Mouse (Mus musculus) cerebellum, adult (tissue): ENCODE results near the gene Vps26a.
"Not testable (repeated sequence)": the region's sequence is repeated elsewhere in the genome, so short reads cannot be mapped to it uniquely, and the experiment has no call there.

Experiments
- ATAC-seq: cut with Nextera tagmentation; 2 replicates; pipeline ENCODE4 v1.9.2; 2017; ENCODE audit warnings: mild to moderate bottlenecking, moderate library complexity, mixed read lengths; ENCODE audit not compliant: insufficient number of reproducible peaks, low FRiP score, low TSS enrichment

Gene Vps26a

DNA sequence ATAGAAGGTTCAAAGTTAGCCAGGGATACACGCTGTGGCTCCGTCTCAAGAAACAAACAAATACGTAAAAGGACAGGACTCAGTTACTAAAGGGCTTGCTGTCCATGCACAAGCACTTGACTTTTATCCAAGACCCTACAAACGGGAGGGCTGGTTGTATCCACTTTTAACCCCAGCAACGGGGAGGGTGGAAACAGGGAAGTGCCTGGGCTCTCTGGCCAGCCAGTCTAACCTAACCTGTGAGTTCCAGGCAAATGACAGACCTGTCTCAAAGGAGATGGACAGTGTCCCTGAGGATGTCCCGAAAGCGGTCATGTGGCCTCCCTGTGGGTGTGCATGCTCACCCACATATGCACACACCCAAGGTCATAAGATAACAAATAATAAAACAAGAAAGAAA is 15.3 kb upstream of the Vps26a start:
- no peak for ATAC-seq

DNA sequence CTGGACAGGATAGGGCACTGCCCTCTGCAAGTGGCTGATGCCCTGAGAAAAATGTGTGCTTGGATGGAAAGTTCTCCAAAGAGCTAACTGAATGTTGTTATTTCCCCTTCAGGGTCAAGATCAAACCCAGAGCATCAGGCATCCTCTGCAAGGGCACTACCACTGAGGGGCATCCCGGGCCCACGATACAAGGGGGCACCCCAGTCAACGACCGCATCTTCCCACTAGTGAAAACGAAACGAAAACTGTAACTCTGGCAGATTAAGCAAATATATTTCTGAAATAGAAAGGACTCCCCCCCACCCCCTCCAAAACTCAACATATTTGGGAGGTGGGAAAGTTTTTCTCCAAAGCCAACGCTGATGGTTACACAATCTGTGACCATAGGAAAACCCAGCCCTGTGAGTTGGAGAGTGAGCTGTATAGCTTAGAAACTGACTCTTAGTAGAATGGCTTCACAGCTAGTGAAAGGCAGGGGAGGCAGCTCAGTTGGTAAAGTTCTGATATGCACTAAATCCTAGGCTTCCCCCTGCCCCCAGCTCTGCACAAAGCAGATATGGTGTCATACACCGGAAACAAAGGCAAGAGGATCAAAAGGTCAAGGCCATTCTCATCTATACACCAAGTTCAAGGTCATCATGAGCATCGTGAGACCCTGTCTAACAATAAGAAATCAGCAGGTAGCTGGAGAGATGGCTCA is 14.5 kb upstream of the Vps26a start:
- ATAC-seq: no peak

DNA sequence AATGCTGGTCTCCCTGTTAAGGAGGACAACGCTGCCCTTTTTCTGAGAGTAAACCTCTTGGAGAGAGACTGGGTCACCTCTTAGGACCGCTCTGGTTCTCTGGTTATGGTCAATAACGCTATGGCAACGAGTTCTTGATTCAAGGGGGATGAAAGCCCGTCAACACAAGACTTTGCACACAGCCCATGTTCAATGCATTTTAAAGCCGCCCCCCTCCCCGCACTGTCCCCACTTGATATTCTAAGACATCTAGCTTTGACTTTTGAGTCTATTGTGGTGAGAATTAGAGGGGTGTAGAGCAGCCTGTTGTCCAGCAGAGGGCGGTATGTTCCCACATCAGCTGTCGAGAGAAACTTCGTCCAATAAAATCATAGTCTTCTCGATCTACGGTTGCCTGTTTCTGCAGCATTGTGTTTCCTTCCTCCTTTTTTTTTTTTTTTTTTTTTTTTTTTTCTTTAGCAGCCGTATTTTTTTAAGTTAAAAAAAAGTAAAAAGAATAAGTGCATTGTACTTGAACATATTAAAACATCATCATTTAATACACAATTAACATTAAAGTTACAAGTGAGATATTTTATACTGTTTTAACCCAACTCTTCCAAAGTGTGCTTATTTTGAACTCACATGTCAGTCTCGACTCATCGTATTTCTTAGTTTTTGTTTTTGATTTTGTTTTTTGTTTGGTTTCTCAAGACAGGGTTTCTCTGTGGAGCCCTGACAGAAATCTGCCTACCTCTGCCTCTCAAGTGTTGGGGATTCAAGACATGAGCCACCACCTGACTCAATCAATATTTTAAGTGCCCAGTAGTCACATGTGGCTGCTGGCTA is 13.7 kb upstream of the Vps26a start:
- peak; percentile 40; the same call in 1 of the 2 replicates for ATAC-seq

DNA sequence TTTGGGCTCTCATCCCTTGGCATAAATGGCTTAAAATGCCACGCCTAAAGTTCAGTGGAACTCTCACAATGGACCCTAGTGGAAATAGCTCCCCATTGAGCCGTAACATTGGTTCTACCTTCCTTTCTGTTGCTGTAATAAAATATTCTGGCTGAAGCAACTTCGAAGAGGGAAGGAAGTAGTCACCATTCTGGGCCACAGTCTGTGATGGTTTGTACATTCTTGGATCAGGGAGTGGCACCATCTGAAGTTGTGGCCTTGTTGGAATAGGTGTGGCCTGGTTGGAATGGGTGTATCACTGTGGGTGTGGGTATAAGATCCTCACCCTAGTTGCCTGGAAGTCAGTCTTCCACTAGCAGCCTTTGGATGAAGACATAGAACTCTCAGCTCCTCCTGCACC is 5.1 kb upstream of the Vps26a start:
- ATAC-seq: not testable (repeated sequence)

DNA sequence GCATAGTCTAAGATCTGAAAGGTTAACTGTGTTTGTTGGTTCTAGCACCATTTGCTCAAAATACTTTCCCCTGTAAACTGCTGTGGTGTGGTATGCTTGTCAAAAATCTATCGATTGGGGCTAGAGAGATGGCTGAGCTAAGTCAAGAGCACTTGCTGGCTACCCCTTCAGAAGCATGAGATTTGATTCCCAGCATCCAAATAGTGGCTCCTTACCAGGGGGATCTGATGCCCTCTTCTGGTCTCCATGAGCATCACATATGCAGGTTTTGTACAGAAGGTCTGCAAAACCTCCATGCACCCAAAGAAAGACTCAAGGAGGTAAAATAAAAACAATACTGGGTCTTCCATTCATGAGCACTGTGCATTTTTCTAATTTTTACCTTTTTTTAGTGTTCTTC is 1.7 kb upstream of the Vps26a start:
- peak; percentile 31 for ATAC-seq

DNA sequence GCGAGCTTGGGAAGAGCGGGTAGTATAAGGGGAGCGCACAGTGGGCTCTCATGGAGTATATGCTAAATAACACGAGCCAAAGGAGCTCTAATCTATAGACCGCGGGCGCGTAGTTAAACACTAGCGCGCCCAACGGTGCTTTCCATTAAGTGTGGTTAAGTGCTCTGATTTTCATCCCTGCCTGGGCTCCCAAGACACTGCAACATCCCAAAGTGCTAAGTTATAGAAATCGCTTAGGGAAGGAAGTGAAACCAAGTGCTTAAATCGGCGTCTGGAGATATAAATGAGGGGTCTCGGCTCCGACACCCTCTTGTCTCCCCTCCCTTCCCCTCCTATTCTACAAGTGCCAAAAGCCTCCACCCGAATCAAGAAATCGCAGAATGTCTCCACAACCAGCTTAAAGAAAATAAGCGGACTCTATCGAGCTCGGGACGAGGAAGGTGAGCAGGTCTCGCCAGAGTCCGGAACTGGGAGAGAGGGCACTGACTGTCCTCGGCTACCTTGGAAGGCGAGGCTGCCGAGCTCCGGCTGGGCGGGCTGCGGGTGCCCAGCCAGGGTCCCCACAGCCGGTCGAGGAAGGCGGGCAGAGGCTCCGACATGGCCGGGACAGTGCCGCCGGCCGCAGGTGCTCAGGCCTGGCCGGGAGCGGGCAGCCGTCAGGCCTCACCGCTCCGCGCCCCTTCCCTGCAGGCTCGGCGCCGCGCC is 575 bp downstream of the Vps26a start:
- ATAC-seq: peak; percentile 64

DNA sequence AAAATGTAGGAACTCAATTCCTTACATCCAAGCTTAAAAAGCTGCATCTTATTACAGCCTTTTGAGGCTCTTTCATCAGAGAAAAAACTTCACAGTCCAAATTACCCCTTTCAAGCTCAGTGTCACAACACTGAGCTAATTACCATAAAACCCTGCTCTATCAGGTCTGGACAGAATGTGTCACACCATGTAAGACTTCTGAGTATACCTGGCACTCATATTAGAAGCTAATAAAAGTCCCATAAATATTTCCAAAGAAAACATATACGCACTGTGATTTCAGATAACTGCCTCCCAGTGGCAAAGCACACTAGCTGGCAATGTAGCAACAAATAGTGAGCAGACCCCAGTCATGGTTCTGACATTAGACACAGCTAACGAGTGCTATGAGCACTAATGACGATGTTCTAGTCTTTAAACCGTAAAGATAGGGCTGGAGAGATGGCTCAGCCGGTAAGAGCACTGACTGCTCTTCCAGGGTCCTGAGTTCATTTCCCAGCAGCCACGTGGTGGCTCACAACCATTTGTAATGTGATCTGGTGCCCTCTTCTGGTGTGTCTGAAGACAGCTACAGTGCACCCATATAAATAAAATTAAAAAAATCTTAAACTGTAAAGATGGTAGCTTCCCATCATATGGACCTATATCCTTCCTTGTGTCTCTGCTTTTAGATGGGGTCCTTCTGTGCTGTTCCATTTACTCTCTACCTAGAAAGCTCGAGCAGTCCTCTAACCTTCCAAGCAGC is 5.3 kb downstream of the Vps26a start:
- ATAC-seq: no peak

DNA sequence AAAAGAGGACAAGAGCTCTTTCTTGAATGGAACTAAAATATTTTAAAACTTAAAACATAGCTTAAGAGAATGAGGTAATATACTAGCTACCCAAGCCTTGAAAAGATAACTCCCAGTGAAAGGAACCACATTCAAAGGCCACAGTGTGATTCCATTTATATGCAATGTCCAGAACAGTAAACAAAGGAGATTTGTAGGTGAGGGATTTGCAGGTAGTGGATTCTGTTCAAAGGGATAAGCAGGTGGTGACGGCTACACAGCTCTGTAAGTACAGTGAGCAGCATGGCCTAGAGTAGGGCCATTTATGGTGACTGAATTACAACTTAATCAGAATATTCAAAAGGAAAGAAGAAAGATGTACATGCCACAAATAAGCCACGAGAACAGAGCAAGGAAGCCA is 9.6 kb downstream of the Vps26a start:
- no peak for ATAC-seq

DNA sequence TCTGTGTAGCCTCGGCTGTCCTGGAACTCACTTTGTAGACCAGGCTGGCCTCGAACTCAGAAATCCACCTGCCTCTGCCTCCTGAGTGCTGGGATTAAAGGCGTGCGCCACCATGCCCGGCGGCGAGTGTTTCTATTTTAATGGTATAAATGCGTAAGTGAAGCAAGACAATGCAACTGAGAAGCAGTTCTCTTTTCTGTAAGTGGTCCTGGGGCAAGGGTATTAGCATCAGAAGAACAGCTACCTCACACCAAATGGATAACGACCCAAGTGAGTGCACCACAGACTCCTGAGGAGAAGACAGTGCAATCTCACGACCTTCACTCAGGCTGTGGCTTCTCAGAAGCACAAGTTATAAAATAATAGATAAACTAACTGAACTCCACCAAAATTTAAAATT is 11.7 kb downstream of the Vps26a start:
- ATAC-seq: no peak

DNA sequence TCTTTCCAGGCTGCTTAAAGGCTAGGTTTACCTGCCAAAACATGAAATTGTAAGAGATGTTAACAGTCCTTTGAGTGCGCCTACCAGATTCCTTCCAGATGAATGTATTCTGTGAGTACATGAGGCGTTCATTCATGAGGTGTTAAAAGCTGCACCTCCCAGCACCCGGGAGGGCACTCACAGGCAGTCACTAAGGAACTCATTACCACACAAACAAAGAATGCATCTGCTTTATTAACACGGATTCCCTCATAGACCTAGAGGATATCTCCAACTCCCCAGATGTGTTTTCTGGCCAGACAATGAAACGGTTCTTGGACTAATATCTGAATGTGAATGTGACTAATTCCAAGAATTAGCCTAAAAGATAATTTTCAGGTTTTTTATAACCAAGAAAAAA is 15.5 kb downstream of the Vps26a start:
- no peak for ATAC-seq

DNA sequence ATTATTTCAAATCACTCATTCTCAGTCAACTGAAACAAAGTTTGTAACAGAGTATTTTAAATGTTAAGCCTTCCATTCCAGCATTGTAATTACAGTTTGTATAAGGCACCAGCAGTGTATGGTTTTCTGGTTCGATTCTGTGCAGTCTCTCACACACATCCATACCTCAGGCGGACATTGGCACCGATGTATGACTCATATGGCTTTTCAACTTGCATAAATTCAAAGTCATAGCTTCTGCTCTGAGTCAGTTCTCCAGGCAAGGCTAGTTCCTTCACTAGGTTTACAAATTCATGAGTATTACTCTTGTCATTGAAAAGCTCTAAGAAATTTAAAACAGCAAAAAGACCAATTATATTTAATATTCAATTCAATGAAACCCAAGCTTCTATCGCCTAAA is 16.9 kb downstream of the Vps26a start:
- no peak for ATAC-seq

DNA sequence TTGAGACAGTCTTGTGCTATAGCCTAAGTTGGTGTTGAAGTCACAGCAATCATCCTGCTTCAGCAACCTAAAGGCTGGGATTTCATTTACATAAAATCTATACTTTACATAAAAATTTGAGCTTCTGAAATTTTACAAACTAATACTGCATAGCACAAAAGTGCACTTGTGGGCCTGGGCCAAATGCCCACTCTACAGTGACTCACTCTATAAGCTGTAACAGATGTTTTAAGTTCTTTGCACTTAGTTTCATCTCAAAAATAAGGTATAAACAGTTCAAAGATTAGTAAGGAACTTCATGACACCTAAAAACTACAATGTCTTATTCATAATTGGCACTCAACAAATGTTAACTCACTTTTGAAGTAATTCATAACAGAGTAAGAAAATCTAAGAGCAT is 25.3 kb downstream of the Vps26a start:
- no peak for ATAC-seq

DNA sequence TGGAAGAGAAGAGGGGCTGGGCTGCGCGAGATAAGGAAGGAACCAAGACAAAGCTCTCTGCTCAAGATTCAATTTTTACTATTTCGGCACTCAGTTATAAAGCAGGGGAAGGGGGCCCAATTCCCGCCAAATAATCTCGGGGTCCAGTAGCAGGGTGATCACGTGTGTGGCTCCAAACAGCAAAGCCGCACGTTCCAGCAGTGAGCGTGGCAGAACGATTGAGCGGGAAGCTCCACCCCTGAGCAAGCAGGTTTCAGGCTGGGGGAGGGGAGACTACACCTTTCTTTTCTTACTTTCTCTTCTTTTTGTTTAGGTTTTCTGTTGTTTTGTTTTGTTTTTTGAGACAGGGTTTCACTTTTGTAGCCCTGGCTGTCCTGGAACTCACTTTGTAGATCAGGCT is 34.6 kb downstream of the Vps26a start:
- ATAC-seq: not testable (repeated sequence)

DNA sequence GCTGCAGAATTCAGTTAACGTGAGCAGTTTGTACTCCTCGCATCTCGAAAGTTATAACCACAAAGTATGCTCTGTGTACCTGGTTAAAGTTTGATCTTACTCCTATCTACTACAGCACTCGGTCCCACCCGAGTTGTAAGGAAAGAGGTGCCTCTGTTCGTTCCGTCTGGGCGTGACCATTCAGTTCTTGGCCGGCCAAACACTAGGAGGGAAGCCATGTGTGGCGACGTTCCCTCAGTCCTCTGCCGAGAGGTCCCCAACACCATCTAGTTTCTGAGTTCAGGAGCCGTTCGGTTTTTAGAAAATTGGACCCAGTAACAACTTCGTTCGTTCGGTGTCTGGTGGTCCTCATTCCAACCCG is 36.3 kb downstream of the Vps26a start:
- no peak; the same call in 1 of the 2 replicates for ATAC-seq

DNA sequence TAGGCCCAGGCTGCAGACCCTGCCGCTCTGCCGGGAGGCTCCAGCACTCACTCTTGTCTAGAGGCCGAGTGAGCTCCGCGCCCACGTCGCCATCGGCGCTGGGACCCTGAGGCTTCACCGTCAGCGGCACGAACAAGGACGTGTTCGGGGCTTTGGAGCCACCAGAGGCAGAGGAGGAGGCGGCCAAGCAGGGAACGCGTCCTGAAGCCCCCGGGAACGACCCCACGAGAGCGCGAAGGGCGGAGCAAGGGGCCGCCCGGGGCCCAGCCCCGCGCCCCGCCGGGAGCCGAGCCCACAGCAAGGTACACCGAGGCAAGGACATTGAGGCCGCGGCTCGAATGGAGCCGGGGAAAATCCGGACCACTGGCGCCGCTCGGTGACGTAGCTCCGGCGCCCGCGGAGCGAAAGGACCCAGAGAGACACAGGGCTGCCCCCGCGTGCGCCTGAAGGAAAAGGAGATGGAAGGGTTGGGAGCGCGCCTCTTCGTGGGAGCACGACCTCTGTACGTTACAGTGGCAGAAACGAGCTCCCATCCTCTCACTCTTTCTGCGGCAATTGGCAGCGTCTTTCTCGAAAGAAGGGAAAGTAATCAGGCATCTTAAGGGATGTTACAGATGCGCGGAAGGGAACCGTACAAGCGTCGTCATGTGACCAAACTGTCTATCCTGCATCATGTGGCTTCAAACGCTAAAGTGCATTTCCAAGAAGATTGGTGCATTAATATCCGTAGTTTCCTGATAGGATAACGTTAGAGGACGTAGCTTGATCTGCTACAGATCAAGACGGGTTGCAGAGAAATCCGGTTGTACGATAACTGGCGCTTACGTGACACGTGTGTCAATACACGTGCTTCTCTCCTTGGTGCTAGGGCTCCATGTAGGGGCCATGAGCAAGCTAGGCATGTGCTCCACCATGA is 37.0 kb downstream of the Vps26a start, which contains the start of the genes 4930507D05Rik and Supv3l1:
TSS of gene 4930507D05Rik (plus strand) at position 126 of the 916 bp plus-strand sequence.
TSS of gene Supv3l1 (minus strand) at position 375 of the 916 bp plus-strand sequence.
- ATAC-seq: peak; percentile 78

DNA sequence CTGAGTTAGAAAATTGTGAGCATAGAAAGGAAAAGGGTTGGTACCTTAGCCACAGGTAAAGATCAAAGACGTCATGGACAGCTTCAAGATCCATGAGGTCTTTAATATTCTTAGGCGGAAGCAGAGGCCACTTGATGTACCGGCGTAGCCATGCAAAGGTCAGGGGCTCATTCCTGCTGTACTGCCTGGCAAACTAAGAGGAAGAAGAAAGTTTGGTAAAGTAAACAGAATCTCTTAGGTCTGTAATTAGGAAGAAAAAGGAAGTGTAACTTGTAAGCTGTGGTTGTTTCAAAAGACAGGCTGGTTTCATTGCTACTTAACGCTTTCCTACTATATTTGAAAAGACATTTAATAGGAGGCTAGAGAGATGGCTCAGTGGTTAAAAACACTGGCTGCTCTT is 56.2 kb downstream of the Vps26a start:
- no peak for ATAC-seq

DNA sequence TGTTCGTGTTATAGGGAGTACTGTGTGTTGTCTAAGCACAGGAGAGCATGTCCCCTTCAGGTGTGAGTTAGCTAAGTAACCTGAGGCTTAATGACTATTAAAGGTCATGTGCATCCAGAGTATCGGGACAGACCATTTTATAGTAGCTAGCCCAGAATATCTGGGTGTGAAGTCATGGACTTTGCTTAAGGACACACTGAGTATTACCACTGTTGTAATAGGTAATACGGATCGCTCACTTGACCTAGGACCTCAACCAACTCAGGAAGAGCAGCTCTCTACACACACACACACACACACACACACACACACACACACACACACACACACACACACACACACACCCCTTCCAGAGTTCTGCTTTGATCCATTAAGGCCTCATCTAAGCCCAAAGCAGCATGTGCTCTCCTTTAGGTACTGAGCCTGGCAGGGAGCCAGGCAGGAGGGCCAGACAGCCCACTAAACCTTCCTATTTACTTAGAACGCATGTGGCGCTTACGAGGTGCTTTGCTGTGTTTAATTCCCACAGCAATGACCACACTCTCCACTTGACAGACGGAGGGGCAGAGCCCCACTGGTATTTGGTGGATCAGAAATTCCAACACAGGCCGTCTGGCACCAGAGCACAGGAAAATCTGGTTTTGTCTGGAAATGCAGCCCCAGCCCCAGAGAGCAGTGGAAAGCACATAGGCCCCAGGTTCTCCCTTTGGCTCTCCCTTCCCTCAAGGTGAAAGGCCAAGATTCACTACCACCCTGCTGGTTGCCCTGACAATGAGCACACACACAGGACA is 61.3 kb downstream of the Vps26a start:
- no peak for ATAC-seq

DNA sequence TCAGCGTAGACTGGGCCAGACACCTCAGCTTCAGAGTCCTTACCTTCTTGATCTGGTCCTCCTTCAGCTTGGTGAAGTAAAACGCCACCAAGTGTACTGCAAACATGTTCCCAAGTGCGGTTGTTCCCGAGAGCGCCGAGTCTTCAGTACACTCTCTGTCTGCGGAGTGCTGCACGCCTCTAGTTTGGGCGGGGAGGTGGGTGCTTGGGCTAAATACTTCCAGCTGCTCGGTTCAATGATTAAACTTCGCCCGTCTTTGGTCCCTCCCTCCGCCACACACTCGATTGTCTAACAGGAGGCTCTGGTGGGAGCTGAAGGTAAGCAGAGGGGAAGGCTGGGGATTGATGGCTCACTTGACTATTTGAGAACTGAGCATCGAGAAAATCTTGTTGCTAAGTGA is 64.3 kb downstream of the Vps26a start, which contains the start of gene Hkdc1:
TSS of gene Hkdc1 (minus strand) at position 237 of the 400 bp plus-strand sequence.
- no peak for ATAC-seq

DNA sequence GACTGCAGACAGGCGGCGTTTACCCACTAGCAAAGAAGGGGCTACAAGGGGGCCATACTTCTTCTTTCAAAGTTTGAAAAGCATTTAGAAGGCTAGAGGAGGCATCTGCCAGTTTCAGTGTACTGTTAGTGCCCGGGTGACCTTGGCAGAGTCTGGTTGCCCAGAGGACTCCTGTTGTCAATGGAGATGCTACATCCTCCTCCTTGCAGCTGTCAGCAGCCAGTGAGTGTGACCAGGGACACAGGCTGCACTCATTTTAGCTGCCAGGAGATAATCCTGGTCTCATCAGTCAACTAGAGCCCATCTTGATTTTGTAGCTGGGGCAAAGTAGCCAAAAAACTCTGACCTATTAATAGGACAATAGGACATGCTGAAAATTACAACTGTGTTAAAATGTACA is 65.5 kb downstream of the Vps26a start:
- no peak for ATAC-seq
